Mouse (Mus musculus) right cerebral cortex, postnatal 36 days (tissue): ENCODE measurements around the gene Lamc1.
A peak's percentile ranks its signal among the peaks of the same experiment; 100 is the strongest.
"Not testable (repeated sequence)": the region's sequence is repeated elsewhere in the genome, so short reads cannot be mapped to it uniquely, and the experiment has no call there.

ENCODE experiments used
- DNase-seq, 2 experiments: peaks; one replicate each; pipeline ENCODE4 v3.0.0; 2022; ENCODE audit warnings: low spot score in 2 of 2, mixed read lengths in 1 of 2

Gene Lamc1

GRCm38 (mm10) chr1:153299436-153299835 lies 33.1 kb downstream of the Lamc1 start:
- DNase-seq, result not testable (repeated sequence)

- not testable (repeated sequence) for DNase-seq
These were observed 34.7 kb downstream of the Lamc1 start for GRCm38 (mm10) chr1:153297774-153298363.

GRCm38 (mm10) chr1:153296035-153296434 lies 36.6 kb downstream of the Lamc1 start:
- no peak for DNase-seq

GRCm38 (mm10) chr1:153292892-153293291 lies 39.7 kb downstream of the Lamc1 start:
- no peak for DNase-seq

DNA sequence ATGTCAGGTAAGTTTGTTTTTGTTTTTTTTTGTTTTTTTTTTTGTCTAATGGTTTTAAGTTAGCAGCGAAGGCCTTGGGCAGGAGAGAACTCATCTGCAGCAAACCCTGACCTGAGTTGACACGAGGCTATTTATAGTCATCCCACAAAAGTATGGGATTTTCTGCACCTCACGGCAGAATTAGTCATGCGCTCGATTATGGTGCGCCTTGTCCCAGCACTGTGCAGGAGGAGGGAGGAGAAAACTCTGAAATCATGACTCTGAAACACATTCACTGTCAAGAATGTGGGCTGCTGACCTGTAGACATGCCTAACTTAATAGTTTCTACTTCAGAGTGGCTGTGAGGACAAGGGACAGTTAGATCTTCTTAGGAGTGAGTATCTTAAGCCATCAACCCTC lies 40.4 kb downstream of the Lamc1 start:
- no peak for DNase-seq

DNA sequence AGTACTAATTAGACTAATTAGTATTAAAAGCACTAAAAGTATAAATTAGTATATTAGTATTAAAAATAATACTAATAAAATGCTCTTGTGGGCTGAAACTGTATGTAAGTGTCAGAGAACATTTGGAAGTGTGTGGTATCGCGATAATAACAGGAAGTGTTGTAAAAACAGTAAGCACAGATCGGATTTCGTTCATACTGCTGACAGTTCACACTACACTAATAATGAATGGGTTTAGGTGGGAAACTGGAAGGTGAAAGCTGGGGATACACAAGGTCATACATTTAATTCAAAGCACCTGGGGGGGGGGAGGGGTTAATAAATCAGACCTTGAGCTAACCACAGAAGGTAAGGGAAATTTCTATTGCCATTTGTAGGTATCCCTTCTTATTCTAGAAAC lies 41.2 kb downstream of the Lamc1 start:
- no peak for DNase-seq

DNA sequence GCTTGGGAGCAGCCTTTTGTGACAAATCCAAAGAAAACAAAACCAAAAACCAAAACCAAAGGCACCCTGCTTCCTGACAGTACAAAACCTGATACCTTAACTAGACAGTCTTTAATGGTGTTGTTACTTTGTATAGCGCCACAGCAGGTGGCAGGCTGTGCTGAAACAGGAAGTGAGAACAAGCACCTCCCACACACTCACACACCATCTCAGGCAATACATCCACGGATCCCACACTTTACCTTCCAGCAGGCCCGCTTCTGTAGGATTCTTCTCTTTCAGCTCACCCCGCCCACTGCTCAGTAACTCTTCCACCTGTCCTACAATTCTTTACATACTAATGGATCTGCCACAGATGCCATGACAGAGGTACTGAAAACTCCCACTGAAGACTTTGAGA lies 44.6 kb downstream of the Lamc1 start:
- DNase-seq, result peak; percentile 78 to 83

DNA sequence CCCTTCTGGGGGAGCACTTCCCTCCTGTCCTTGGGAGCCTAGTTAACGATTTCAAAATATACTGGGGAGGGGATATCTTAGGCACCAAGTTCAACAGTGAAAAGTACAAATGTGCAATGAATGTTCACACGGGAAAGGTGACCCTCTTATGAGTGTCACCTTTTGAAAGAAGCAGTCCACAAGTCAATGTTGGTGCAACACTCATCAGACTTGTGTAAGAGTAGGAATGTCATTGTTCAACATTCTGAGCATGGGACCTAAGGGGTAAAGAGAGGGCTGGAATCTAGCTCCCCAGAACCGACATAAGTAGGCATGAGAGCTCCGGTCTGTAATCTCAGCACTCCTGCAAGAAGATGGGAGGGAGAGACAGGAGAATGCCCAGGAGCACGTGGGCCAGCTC lies 45.1 kb downstream of the Lamc1 start:
- no peak for DNase-seq

GRCm38 (mm10) chr1:153286216-153286615 lies 46.4 kb downstream of the Lamc1 start:
- no peak for DNase-seq

DNA sequence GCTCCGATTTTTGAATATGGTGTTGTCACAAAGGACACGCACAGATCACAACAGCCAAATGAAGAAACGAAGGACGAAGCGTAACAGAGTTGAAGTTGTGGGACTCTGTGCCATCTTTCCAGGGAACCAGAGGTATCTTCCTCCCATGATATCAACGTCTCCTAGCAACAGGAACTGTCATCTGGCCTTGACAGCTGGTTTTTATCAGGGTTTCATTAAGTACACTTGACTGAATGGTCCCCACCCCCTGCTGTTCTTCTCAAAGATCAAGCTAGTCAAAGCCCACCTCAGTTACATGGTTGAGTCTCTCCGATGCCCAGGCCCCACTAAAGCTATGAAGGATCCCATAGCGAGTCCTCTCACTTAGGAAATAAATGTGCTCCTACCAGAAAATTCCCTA lies 47.4 kb downstream of the Lamc1 start:
- DNase-seq, result no peak

- no peak for DNase-seq
These were observed 50.1 kb downstream of the Lamc1 start for GRCm38 (mm10) chr1:153282342-153282975.

- DNase-seq, result no peak
These were observed 51.1 kb downstream of the Lamc1 start for GRCm38 (mm10) chr1:153281483-153281882.

DNA sequence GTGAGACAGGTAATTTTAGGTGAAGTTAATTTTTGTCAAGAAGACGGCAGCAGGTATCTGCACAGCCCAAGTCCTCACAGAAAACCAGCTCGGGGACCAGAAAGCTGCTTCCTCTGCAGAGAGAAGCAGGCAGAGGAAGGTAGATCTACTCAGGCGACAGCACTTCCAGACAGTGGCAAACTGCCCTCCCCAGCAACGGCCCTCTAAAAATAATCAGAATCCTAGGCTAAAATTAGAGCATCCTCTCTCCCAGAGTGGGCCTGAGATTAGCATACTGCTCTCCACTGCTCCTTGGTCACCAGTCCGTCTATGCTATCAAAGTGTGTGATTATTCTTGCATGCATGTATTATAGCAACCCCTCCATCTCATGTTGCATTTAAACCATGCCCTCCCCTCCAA lies 52.2 kb downstream of the Lamc1 start:
- DNase-seq, result peak in 1 of 2 experiments; percentile 43

DNA sequence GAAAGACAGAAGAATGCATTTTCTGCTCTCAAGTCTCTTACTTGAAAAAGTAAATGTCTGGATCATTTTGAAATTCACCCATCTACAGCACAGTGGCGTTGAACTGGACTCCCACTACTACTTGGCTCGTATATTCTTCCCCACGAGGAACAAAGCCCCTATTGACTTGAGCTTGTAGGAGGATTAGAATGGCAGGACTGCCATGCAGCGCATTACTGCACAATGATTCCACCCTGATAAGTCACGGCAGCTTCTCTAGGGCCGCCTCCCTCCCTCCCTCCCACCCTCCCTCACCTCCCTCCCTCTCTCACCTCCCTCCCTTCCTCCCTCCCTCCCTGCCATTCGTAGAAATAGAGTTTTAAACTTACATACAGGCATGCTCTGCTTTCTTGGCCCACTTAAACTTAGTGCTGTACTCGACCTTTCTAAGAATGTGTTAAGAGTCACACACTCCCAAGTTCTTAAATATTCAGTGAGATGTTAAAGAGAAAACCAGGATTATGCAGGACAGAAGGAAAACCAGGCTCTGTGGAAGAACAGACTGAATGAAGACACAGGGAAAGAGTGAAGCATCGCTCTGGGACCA lies 54.5 kb downstream of the Lamc1 start:
- DNase-seq, result no peak

GRCm38 (mm10) chr1:153275466-153275865 lies 57.1 kb downstream of the Lamc1 start:
- no peak for DNase-seq

DNA sequence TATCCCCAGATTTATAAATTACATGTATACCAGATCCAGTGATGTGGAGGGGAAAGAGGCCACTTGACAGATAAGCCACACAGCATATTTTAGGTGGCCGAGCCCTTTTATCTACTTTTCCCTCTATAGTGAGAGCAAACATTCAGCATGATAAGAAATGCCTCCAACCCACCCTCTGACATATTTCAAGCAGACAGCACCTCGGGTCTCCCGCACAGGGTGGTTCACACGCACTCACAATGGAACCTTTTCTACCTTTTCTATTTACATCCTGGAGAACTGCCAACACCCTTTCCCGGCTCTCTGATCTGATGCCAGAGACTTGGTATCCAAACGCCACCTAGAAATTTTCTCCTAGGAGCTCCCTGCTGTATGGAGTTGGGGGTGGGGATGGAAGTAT lies 58.0 kb downstream of the Lamc1 start:
- DNase-seq, result no peak

DNA sequence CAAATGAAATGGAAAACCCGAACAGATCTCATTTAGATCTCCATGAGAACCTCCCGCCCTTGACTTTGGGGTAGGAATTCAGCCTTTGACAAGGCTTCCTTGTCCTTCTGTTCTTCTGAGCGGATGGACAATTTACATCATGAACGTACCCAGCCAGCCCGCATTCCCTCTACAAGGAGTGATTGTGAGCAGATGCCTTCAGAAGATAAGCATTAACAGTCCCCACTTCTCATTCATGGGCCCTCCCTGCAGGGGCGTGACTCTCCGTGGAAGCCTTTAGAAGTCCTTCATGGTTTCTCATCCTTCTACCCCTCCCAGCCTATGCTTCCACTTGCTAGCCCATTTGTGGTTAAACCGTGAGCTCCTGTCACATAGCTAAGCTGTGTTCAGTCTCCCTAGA lies 58.9 kb downstream of the Lamc1 start:
- no peak for DNase-seq

DNA sequence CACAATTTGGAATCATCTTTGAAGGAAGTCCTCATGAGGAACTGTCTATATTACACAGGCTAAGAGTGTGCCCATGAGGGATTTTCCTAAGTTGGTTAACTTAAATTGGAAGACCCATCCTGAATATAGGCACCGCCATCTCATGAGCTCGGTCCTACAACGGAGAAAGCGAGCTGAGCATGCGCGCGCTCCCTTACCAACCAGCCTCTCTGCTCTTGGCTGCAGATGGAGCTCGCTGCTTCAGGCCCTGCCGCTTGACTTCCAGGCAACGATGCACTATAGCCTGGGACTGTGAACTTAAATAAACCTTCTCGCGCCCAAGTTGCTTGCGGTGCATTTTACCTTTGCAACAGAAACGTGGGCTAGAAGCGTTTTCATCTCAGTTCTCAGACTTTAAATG lies 61.8 kb downstream of the Lamc1 start:
- no peak for DNase-seq

DNA sequence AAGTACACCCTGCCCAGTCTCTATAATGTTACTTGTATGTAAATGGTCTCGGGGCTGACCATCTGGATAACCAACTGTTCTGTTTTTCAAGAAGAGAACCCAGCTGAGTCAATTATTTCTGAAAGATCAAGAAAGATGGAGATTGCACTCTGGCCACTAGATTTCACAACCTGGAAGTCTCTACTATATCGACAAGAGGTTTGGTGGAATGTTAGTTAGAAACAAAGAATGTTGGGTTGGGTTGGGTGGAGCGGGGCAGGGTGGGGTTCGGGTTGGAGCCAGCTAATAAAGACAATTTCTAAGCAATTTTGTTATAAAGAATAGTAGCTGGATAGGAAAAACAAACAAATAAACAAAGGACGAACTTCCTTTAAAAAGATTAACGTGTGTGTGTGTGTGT lies 62.9 kb downstream of the Lamc1 start:
- DNase-seq, result no peak

DNA sequence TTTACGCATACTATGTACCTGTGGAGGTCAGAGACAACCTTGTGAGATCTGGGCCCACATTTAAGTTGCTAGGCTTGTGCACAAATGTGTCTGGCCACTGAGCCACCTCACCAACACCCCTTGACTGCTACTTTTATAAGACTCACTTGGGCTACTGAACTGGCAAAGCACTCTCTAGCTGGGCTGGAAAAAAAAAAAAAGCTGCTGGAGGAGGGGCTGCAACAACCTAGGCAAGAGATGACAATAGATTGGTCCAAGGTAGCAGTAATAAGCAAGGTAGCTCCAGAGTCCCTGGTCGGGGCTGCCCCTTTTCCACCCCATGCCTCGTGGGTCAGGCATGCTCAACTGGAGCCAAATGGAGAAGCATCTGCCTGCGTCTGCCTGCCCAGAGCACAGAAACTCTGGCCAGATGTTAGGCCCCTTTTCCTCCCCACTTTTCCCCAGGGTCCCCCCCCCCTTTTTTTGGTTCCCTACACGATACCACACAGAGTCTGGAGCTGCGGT lies 63.7 kb downstream of the Lamc1 start:
- no peak for DNase-seq

DNA sequence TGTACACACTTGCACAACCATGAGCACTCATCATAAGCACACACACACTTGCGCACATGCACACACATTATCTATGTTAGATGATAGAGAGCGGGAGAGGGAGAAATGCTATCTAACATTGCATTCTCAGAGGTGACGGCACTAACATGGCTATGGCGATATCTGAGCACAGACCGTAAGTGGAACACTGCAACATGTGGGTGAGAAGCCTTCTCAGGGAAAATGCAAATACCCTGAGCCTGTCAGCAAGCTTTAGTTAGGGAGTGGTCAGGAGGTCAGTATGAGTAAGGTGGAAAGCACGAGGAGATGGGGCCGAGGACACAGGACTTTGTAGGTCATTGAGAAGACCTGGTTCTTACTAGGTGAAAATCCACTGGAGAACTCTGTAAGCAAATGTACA lies 64.3 kb downstream of the Lamc1 start:
- DNase-seq, result no peak

DNA sequence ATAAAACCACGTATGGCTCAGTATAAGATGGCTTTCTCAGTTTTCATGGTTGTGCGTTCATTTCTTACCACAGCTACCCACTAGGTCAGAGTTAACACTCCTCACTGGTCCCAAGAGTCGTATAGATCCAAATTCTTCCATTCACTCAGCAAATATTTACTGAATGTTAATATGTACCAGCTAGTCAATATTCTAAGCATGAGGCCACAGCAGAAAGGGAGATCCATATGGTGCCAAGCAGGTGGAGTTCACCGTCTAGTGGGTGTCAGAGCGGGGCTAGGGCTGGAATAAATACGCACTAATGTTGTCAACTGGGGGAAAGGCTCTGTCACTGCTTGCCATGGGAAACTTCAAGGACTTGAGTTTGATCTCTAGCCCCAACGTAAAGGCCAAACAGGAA lies 64.9 kb downstream of the Lamc1 start:
- DNase-seq, result no peak

DNA sequence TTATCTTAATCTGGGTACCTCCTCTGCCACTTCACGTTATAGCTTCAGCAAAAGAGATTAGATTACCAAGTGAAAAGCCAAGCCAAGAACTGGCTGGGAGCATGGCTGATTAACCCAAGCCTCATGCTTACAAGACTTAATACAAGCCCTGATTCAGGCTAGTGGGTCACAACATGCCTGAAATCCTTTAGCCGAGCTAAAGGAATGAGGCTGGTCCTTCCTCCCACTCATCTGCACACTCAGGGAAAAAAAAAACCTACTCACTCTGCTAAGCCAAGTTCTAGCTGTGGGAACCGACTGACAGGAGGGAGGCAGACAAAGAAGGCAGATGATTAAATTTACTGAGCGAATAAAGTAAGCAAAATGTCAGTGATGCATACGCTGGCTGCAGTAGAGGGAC lies 65.7 kb downstream of the Lamc1 start:
- DNase-seq, result no peak
